Mouse (Mus musculus) ES-Bruce4 (cell line): ENCODE results near the gene Rcc1.

Experiments used
- CTCF ChIP-seq: IDR thresholded peaks from one replicate; pipeline ENCODE4 v1.8.1; 2011; ENCODE audit warnings: low read depth, low read length
- POLR2A ChIP-seq: IDR thresholded peaks from one replicate; pipeline ENCODE4 v1.8.1; 2011; ENCODE audit warnings: low read length; ENCODE audit not compliant: insufficient read depth

DNA sequence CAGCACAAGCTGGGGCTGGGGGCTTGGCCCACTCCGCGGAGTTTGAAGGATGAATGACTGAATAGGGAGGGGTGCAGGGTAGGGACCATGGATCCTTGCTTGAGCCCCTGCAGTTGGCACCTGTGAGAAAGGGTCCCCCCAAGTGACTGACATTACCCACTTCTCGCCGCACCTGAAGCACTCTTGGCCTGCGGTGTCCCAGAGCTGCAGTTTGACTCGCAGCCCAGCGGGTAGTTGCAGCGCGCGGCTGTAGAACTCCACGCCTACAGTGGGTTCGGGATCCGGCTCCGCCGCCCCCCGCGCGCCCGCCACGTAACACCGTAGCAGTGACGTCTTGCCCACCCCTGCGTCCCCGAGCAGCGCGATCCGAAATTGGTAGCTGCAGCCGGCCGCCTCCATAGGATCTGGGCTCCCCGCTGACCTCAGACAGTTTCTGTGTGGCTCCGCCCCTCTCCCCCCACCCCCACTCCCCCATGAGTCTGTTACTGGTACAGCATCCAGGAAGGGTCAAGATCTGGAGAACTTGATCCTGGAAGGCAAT lies 50.4 kb downstream of the Rcc1 start, which contains the start of gene Rab42:
- TF ChIP-seq POLR2A (no peak), CTCF (no peak)
